Mouse (Mus musculus): Measurements from ENCODE around the gene Tmem221. TPM values are rescaled to one million over a fixed set of nuclear protein-coding genes. Genes with fewer than 3 reads are reported as not detected.
"Not testable (repeated sequence)": the region's sequence is repeated elsewhere in the genome, so short reads cannot be mapped to it uniquely, and the experiment has no call there.

The Tmem221 gene
- polyA plus RNA-seq, 1 experiment from 2014 or later = 0.53 TPM

DNA sequence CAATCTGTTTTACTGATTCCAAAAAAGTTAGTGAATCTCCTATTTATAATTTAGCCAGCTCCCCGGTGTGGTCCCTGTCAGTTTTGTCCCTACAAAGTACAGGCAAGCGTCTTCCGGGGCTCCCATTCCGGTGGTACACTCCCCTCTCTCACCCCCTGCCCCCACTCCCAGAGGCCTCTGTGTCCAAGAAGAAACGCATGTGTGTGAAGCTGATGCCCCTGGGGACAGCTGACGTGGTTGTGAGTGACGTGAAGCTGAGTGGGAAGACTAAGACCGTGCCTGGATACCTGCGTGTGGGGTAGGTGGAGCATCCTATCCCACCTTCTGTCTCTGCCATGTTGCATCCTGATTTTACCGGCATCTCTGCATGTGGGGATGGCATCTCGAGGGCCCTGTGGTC is 13.6 kb downstream of the Tmem221 start:
- Histone ChIP-seq H3K4me1 (replicated peaks) (peaks cover 11% of the 10 kb centered on the region), H3K27ac (no peak overlapping the region), H3K4me3 (replicated peaks) (no peak overlapping the region), H3K4me2 (no peak overlapping the region), H3K9me3 (replicated peaks) (no peaks in the 10 kb centered on the region), H3K27me3 (no peaks in the 10 kb centered on the region), H3K36me3 (peaks cover 28% of the 10 kb centered on the region), H3K9ac (no peak overlapping the region)
- no peak for ATAC-seq (ENCODE audit: low read depth)
- WGBS (ENCODE audit: insufficient replicate concordance) = 78% methylated on average over 11 of the region's 11 CpGs
- DNase-seq = no peak

GRCm38 (mm10) chr8:71543755-71544154 is 14.9 kb downstream of the Tmem221 start:
- WGBS (ENCODE audit: insufficient replicate concordance) = 79% methylated on average over 9 of the region's 9 CpGs
- peak overlapping the region; percentile 90 for H3K4me2 ChIP-seq
- H3K36me3 ChIP-seq = peaks cover 28% of the 10 kb centered on the region
- ATAC-seq (ENCODE audit: low read depth) (no peak), DNase-seq (no peak)
- peaks cover 11% of the 10 kb centered on the region for H3K4me1 ChIP-seq (replicated peaks)
- H3K27ac ChIP-seq = no peak overlapping the region
- H3K9me3 ChIP-seq (replicated peaks) = no peaks in the 10 kb centered on the region
- peak overlapping the region; percentile 74; the same call in 1 of the 2 replicates for H3K9ac ChIP-seq
- no peaks in the 10 kb centered on the region for H3K27me3 ChIP-seq
- peak overlapping the region; percentile 76 for H3K4me3 ChIP-seq (replicated peaks)

- Histone ChIP-seq H3K4me2 (peak within 1 kb of the TSS; percentile 90), H3K27me3 (no peaks in the 10 kb centered on the region), H3K36me3 (peaks cover 20% of the 10 kb centered on the region), H3K27ac (peak within 1 kb of the TSS; percentile 51), H3K9me3 (replicated peaks) (no peaks in the 10 kb centered on the region), H3K4me3 (replicated peaks) (peak within 1 kb of the TSS; percentile 76), H3K4me1 (replicated peaks) (peaks cover 18% of the 10 kb centered on the region), H3K9ac (peak within 1 kb of the TSS; percentile 74)
- under 1% methylated on average over 55 of the region's 55 CpGs for WGBS (ENCODE audit: insufficient replicate concordance)
- DNase-seq = peak; percentile 94
- peak; percentile 93 for ATAC-seq (ENCODE audit: low read depth)
Measured at GRCm38 (mm10) chr8:71542632-71543343, 15.9 kb downstream of the Tmem221 start, which contains the start of gene Mvb12a. TSS of gene Mvb12a (plus strand) at chr8:71542922.

- peak within 1 kb of the TSS; percentile 80 for H3K9ac ChIP-seq
Measured at GRCm38 (mm10) chr8:71537028-71537867, 21.4 kb downstream of the Tmem221 start, which contains the start of gene Bst2. TSS of gene Bst2 (minus strand) at chr8:71537456.

DNA sequence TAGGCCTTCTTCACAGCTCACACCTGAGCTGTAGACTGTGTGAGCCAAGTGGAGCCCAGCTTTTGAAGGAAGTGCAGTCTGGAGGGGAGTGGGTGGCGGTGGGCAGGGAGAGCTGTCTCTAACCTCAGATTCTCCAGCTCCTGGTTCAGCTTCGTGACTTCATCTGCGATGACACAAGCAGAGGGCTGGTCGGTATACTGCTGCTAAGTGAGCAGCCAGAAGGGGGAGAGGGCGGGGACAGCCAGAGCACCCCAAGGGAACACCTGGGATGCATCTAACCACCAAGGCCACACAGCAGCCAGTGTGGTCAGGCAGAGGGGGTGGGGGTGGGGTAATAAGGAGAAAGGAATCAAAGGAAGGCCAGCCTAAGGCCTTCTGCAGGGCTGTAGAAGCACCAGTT is 23.0 kb downstream of the Tmem221 start:
- Histone ChIP-seq H3K9ac (peak overlapping the region; percentile 8; the same call in 1 of the 2 replicates), H3K36me3 (no peaks in the 10 kb centered on the region), H3K27ac (no peak overlapping the region), H3K4me3 (replicated peaks) (no peak overlapping the region), H3K4me2 (peak overlapping the region; percentile 79), H3K27me3 (no peaks in the 10 kb centered on the region), H3K9me3 (replicated peaks) (no peaks in the 10 kb centered on the region), H3K4me1 (replicated peaks) (peaks cover 36% of the 10 kb centered on the region)
- 57% methylated on average over 5 of the region's 5 CpGs for whole genome bisulfite sequencing (ENCODE audit: insufficient replicate concordance)
- no peak for DNase-seq
- ATAC-seq (ENCODE audit: low read depth) = no peak

More at GRCm38 (mm10) chr8:71537028-71537867, 21.4 kb downstream of the Tmem221 start, which contains the start of gene Bst2:
- no peaks in the 10 kb centered on the region for H3K9me3 ChIP-seq (replicated peaks)
- no peaks in the 10 kb centered on the region for H3K27me3 ChIP-seq
- H3K4me2 ChIP-seq = peak within 1 kb of the TSS; percentile 79
- peak within 1 kb of the TSS; percentile 70 for H3K27ac ChIP-seq
- DNase-seq (peak; percentile 92), ATAC-seq (ENCODE audit: low read depth) (peak; percentile 89)
- peaks cover 34% of the 10 kb centered on the region for H3K4me1 ChIP-seq (replicated peaks)
- 2% methylated on average over 37 of the region's 37 CpGs for WGBS (ENCODE audit: insufficient replicate concordance)
- H3K4me3 ChIP-seq (replicated peaks) = peak within 1 kb of the TSS; percentile 72
- H3K36me3 ChIP-seq = no peaks in the 10 kb centered on the region

DNA sequence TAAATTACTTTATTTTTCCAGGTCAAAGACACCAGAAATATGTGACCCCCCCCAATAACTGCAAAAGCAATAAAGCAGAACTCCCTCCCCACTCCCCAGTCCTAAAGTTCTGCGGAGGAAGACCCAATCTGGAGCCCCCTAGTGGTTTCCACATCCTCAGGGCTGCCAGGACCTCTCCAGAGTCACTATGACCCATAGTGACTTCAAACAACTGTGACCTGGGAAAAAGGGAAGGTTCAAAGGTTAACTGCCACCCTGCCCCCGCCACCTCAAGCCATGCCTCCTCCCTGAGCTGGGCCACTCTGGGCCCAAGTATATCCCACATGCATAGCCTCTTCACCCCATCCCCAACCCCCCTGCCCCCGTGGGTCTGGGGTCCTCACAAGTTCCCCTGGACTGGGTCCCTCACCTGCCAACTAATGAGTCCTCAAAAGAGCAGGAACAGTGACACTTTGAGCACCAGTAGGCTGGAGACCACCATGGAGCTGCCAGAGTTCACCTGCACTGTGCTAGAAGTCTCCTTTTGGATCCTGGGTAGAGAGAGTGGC is 24.3 kb downstream of the Tmem221 start:
- H3K4me3 ChIP-seq (replicated peaks) = no peak overlapping the region
- DNase-seq (no peak), ATAC-seq (ENCODE audit: low read depth) (no peak)
- peaks cover 36% of the 10 kb centered on the region for H3K4me1 ChIP-seq (replicated peaks)
- no peaks in the 10 kb centered on the region for H3K27me3 ChIP-seq
- no peaks in the 10 kb centered on the region for H3K36me3 ChIP-seq
- no peak overlapping the region for H3K9ac ChIP-seq
- H3K9me3 ChIP-seq (replicated peaks) = no peaks in the 10 kb centered on the region
- no peak overlapping the region for H3K27ac ChIP-seq
- 51% methylated on average over 3 of the region's 3 CpGs for WGBS (ENCODE audit: insufficient replicate concordance)
- H3K4me2 ChIP-seq = no peak overlapping the region

DNA sequence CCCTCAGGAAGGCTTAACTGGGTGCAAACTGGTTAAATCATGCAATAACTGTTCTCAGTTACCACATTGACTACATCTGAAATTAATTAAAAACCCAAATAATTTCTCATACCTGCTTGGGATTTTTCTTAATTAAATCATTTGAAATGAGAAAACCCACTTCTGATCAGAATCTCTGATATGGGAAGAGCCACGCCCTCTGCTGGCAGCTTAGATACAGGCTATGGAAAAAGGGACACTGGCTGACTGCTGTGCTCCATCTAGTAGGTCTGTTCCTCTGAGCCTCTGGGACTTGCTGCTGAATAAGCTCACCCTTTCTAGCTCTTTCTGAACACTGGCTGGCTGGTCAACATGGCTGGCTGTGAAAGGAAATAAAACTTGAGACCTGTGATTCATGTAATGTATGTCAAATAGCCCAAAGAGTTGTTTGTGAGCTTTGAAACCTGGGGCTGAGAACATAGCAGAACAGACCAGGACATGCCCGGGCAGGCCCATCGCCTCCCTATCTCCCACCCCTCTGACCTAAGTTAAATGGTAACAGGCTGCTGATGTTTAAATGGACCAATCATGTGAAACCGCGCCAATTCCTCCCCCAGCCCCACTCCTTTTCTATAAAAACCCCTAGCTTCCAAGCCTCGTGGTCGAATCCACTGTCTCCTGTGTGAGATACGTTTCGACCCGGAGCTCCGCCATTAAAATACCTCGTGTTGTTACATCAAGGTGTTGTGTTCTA is 27.8 kb downstream of the Tmem221 start:
- not testable (repeated sequence) for H3K27ac ChIP-seq; H3K36me3 ChIP-seq; H3K9me3 ChIP-seq (replicated peaks); H3K4me3 ChIP-seq (replicated peaks); H3K9ac ChIP-seq; H3K4me2 ChIP-seq; DNase-seq; ATAC-seq (ENCODE audit: low read depth)
- peaks cover 22% of the 10 kb centered on the region for H3K27me3 ChIP-seq
- H3K4me1 ChIP-seq (replicated peaks) = peaks cover 24% of the 10 kb centered on the region
- 60% methylated on average over 6 of the region's 12 CpGs for WGBS (ENCODE audit: insufficient replicate concordance)

GRCm38 (mm10) chr8:71528362-71529073 is 30.2 kb downstream of the Tmem221 start:
- H3K9me3 ChIP-seq (replicated peaks) = no peaks in the 10 kb centered on the region
- H3K4me1 ChIP-seq (replicated peaks) = 0 out of 2 replicates have a peak, but pooled peaks cover 23% of the 10 kb centered on the region
- H3K4me3 ChIP-seq (replicated peaks) = no peak overlapping the region
- H3K27me3 ChIP-seq = peaks cover 36% of the 10 kb centered on the region
- H3K27ac ChIP-seq = peak overlapping the region; percentile 60; the same call in 1 of the 2 replicates
- DNase-seq = no peak
- peak; percentile 56; the same call in 1 of the 2 replicates for ATAC-seq (ENCODE audit: low read depth)
- no peaks in the 10 kb centered on the region for H3K36me3 ChIP-seq
- no peak overlapping the region for H3K4me2 ChIP-seq
- no peak overlapping the region for H3K9ac ChIP-seq
- WGBS (ENCODE audit: insufficient replicate concordance) = 20% methylated on average over 11 of the region's 11 CpGs

GRCm38 (mm10) chr8:71527162-71527870 is 31.4 kb downstream of the Tmem221 start:
- Histone ChIP-seq H3K36me3 (no peaks in the 10 kb centered on the region), H3K4me1 (replicated peaks) (0 out of 2 replicates have a peak, but pooled peaks cover 23% of the 10 kb centered on the region), H3K4me3 (replicated peaks) (no peak overlapping the region), H3K9me3 (replicated peaks) (no peaks in the 10 kb centered on the region), H3K27ac (no peak overlapping the region; the same call in 1 of the 2 replicates), H3K4me2 (no peak overlapping the region), H3K27me3 (peaks cover 38% of the 10 kb centered on the region), H3K9ac (no peak overlapping the region)
- DNase-seq (no peak), ATAC-seq (ENCODE audit: low read depth) (no peak)
- 50% methylated on average over 3 of the region's 3 CpGs for WGBS (ENCODE audit: insufficient replicate concordance)

DNA sequence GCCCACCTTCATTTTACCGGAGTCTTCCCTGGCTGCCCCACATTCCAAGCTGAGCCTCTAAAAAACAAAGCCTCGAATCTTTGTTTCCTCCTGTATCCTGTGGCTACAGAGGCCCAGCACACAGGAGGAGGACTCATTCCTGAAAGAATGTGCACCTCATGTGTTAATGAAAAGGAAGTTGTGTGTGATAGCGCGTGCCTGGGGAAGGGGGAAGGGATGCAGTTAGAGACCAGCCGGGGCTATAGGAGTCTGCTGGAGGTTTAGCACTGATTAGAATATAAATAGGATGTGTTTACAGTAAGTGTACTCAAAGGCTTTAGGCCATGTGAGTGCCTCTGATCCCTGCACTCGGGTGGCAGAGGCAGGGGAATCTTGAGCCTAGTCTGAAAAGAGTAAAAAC is 32.4 kb downstream of the Tmem221 start:
- no peaks in the 10 kb centered on the region for H3K9me3 ChIP-seq (replicated peaks)
- H3K9ac ChIP-seq = no peak overlapping the region
- peak overlapping the region; percentile 24; the same call in 1 of the 2 replicates for H3K27ac ChIP-seq
- no peak overlapping the region for H3K4me3 ChIP-seq (replicated peaks)
- H3K36me3 ChIP-seq = no peaks in the 10 kb centered on the region
- DNase-seq (no peak), ATAC-seq (ENCODE audit: low read depth) (no peak)
- 10% methylated on average over 6 of the region's 6 CpGs for WGBS (ENCODE audit: insufficient replicate concordance)
- peaks cover 38% of the 10 kb centered on the region for H3K27me3 ChIP-seq
- peaks cover 26% of the 10 kb centered on the region for H3K4me1 ChIP-seq (replicated peaks)
- no peak overlapping the region for H3K4me2 ChIP-seq
